Mouse (Mus musculus): Measurements from ENCODE around the gene Psg17. TPM values are rescaled to one million over a fixed set of nuclear protein-coding genes. Genes with fewer than 3 reads are reported as not detected.

Psg17 gene
- total RNA-seq, 4 experiments from 2014 or later = 0.14 TPM; not detected in 3

Other genes with a start within 250 kb of the Psg17 start
- not detected for gene Psg23, start 205.1 kb downstream of the Psg17 start, total RNA-seq (2022)
- gene Psg21, start 164.9 kb downstream of the Psg17 start, total RNA-seq (2022) = not detected
- gene Psg20, start 135.4 kb downstream of the Psg17 start, total RNA-seq (2022) = not detected
- not detected for gene Psg22, start 103.5 kb downstream of the Psg17 start, total RNA-seq (2022)
- not detected for gene Psg19, start 23.1 kb downstream of the Psg17 start, total RNA-seq (2022)
- gene Mill2, start 18.4 kb upstream of the Psg17 start, total RNA-seq (2022) = 1 to 10 TPM; 1.9 to 2.6 (median 2.2) TPM
- 10 to 100 TPM; 11.2 to 15.5 (median 13.4) TPM for gene Pglyrp1, start 49.7 kb upstream of the Psg17 start, total RNA-seq (2022)
- 10 to 100 TPM in 2 of 4 experiments, 1 to 10 TPM in 2; 9.4 to 14.3 (median 11.4) TPM for gene Ccdc61, start 88.8 kb upstream of the Psg17 start, total RNA-seq (2022)
- 10 to 100 TPM; 71.3 to 76.7 (median 74.6) TPM for gene Nova2, start 104.3 kb upstream of the Psg17 start, total RNA-seq (2022)
- 1 to 10 TPM in 1 of 4 experiments, under 1 TPM in 2, not detected in 1; 0.60 to 1.5 (median 0.91) TPM for gene Nanos2, start 165.8 kb upstream of the Psg17 start, total RNA-seq (2022)
- 10 to 100 TPM; 42.4 to 49.6 (median 45.8) TPM for gene Mypop, start 169.6 kb upstream of the Psg17 start, total RNA-seq (2022)
- 10 to 100 TPM; 47.6 to 49.2 (median 47.9) TPM for gene Irf2bp1, start 182.4 kb upstream of the Psg17 start, total RNA-seq (2022)
- not detected for gene Foxa3, start 201.9 kb upstream of the Psg17 start, total RNA-seq (2022)
- gene Sympk, start 202.8 kb upstream of the Psg17 start, total RNA-seq (2022) = 100 to 1,000 TPM; 100 to 113 (median 109) TPM
- gene Rsph6a, start 233.1 kb upstream of the Psg17 start, total RNA-seq (2022) = under 1 TPM in 2 of 4 experiments, not detected in 2; 0.41 to 0.61 TPM

Data from layer of hippocampus, adult 8-10 months (tissue).